ENCODE assay signal across 7 mouse cellular contexts in the genomic region with DNA sequence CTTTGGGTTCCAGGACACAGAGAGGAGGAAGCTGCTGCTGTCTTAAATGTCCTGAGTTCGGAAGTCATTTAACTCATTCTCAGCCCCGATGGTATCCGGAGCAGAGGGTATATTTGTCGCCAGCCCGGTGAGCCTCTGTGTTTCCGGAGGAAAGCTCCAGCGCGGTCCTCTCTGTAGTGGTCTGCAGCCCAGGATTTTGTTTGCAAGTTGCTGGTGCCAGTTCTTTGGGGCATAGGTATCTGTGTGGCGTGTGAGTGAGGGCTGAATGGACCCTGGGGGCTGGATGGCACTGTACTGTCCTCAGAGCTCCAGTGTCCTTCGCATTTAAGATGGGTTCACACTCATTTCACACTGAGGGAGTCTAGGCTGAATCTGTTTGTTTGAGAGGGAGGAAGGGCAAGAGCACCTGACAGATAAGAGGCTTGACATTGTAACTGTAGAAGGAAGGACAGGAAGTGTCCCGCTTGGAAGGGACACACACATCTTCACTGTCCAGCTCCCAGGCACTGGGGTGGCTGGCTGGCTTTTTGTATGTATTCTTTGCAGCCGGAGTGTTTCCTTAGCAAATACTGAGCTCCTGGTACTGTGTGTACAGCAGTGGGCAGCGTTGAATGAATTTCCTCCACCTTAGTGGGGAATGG. TPM values are rescaled to one million over a fixed set of nuclear protein-coding genes. Genes with fewer than 3 reads are reported as not detected.
DNase-seq lines count a peak whose midpoint lies in the region; ATAC-seq and TF ChIP-seq lines count a peak whose summit lies in the region.

No protein-coding gene starts in this region.

- 21% methylated on average over 13 of the region's 13 CpGs for WGBS in lung, embryonic 15.5 days
- WGBS in stomach, postnatal 0 days = 26% methylated on average over 13 of the region's 13 CpGs

- H3K4me2 ChIP-seq in lung, embryonic 15.5 days = peak overlapping the region; percentile 53
- peak overlapping the region; percentile 60 for H3K4me2 ChIP-seq in stomach, postnatal 0 days (replicated peaks; ENCODE audit: low read depth)

- peak; percentile 10 for DNase-seq in brain, adult 2 months (ENCODE audit: low read depth, low spot score)
- peak; percentile 12 to 37 for DNase-seq in heart, postnatal 36 days
- peak; percentile 59 for DNase-seq in stomach, postnatal 0 days (ENCODE audit: low spot score)
- no peak for DNase-seq in adrenal gland, postnatal 4 days (ENCODE audit: low spot score in 2 of 2)
- DNase-seq in Muller cell, postnatal 12 days (ENCODE audit: inconsistent ontology term) = no peak

- peak overlapping the region; percentile 50 for H3K4me3 ChIP-seq in cortical plate, adult 2 months (ENCODE audit: insufficient read depth, low read length)
- peak overlapping the region; percentile 33 for H3K4me3 ChIP-seq in lung, embryonic 15.5 days
- H3K4me3 ChIP-seq in stomach, postnatal 0 days (ENCODE audit: low read depth, low read length) = peak overlapping the region; percentile 44

- TF ChIP-seq EP300 in stomach, postnatal 0 days (optimal IDR thresholded peaks at IDR 0.05) = no peak

- no peak for ATAC-seq in lung, embryonic 15.5 days (ENCODE audit: borderline replicate concordance, extremely low read depth, low FRiP score, low TSS enrichment)
- ATAC-seq in stomach, postnatal 0 days (ENCODE audit: low FRiP score, low TSS enrichment) = peak; percentile 39

- peak overlapping the region; percentile 88 for H3K27ac ChIP-seq in cortical plate, adult 2 months (ENCODE audit: insufficient read depth, low read length)
- H3K27ac ChIP-seq in lung, embryonic 15.5 days = peak overlapping the region; percentile 88
- H3K27ac ChIP-seq in stomach, postnatal 0 days (replicated peaks) = peak overlapping the region; percentile 94

- intact Hi-C loops in heart, postnatal 36 days (cut with DNase I) = loop anchor here (2.0 kb wide), 1 partner anchor 24 kb away; no protein-coding TSS in a partner anchor

- TF ChIP-seq CTCF in cortical plate, adult 2 months (IDR thresholded peaks at IDR 0.05; ENCODE audit: extremely low read depth, insufficient read depth, low read length) = no peak
- TF ChIP-seq CTCF in stomach, postnatal 0 days (IDR thresholded peaks at IDR 0.05; ENCODE audit: low read depth) = no peak

- H3K9ac ChIP-seq in lung, embryonic 15.5 days = peak overlapping the region; percentile 26; the same call in 1 of the 2 replicates
- H3K9ac ChIP-seq in stomach, postnatal 0 days (ENCODE audit: low read length) = peak overlapping the region; percentile 67

- H3K4me1 ChIP-seq in cortical plate, adult 2 months (ENCODE audit: control insufficient read depth, insufficient read depth, low read length) = peaks cover 7% of the 10 kb centered on the region; the same call in 1 of the 2 replicates
- H3K4me1 ChIP-seq in lung, embryonic 15.5 days = peaks cover 52% of the 10 kb centered on the region
- H3K4me1 ChIP-seq in stomach, postnatal 0 days (replicated peaks; ENCODE audit: control insufficient read depth, insufficient read depth) = peaks cover 20% of the 10 kb centered on the region

- H3K9me3 ChIP-seq in lung, embryonic 15.5 days = no peaks in the 10 kb centered on the region
- no peaks in the 10 kb centered on the region for H3K9me3 ChIP-seq in stomach, postnatal 0 days (ENCODE audit: control insufficient read depth, low read length)

- no peaks in the 10 kb centered on the region for H3K27me3 ChIP-seq in lung, embryonic 15.5 days
- H3K27me3 ChIP-seq in stomach, postnatal 0 days (ENCODE audit: control insufficient read depth, insufficient read depth, low read length) = no peaks in the 10 kb centered on the region

- TF ChIP-seq POLR2A in cortical plate, adult 2 months (IDR thresholded peaks at IDR 0.05; ENCODE audit: extremely low read depth, insufficient read depth, low read length) = no peak

- H3K36me3 ChIP-seq in lung, embryonic 15.5 days = no peaks in the 10 kb centered on the region
- H3K36me3 ChIP-seq in stomach, postnatal 0 days (ENCODE audit: control insufficient read depth, insufficient read depth, low read length) = no peaks in the 10 kb centered on the region

RNA-seq across cellular contexts. Expression of a gene that starts 41.4 kb away (rescaled TPM):
- not detected in 2 replicates for polyA plus RNA-seq in cortical plate, adult 2 months (2012; rRNA removed)
- not detected for total RNA-seq in heart, postnatal 36 days (2021)
- not detected in 2 replicates for polyA plus RNA-seq in lung, embryonic 15.5 days (2015; fragmentation: Nextera tagmentation; extraction: Ambion mirVana)
- not detected in 2 replicates for polyA plus RNA-seq in stomach, postnatal 0 days (2015; fragmentation: Nextera tagmentation; extraction: Ambion mirVana)
- total RNA-seq in adrenal gland, postnatal 4 days (2021) = not detected

Comparison
In these comparisons a context has a peak if more than half of its experiments do, and no peak if none do; other contexts are left out.
1. DNase-seq: peak in brain, adult 2 months (single experiment), heart, postnatal 36 days (2 of 2) and stomach, postnatal 0 days (single experiment); none in adrenal gland, postnatal 4 days (0 of 2) and Muller cell, postnatal 12 days (single experiment).
2. Peak in every context shown above with its lines, with median percentiles within 50 percentile points of each other: H3K27ac ChIP-seq and H3K4me3 ChIP-seq.